Comparison of ENCODE assay signal across 23 mouse cellular contexts in the genomic region with DNA sequence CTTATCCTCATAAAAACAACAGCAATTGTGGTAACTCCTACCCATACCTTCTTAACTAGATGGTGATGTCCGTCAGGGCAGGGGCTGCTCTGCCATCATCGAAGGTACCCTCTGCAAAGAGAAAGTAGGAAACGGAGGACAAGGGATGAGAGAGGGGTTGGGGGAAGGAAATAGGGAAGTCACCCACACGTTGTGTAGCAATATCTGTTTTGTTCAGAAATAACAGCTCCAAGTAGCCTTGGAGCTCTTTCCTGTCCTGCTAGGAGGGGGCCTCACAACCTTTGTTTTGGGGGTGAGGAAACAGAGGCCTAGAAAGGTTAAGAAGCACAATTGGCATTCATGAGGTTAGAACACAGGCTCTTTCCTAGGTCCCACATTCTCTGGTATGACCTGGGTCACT. TPM values are rescaled to one million over a fixed set of nuclear protein-coding genes. Genes with fewer than 3 reads are reported as not detected.
DNase-seq lines count a peak whose midpoint lies in the region; ATAC-seq lines count a peak whose summit lies in the region.
"Had no signal": no experiment of that assay in that cellular context is flagged by ENCODE, and none has a peak within 500 bp of the region (broad histone marks: within the 10 kb centered on the region; RNA-seq: fewer than 3 reads in every experiment).

No protein-coding gene starts in this region.

- H3K4me1 ChIP-seq in liver, embryonic 15.5 days (replicated peaks), result no peaks in the 10 kb centered on the region
- no peaks in the 10 kb centered on the region for H3K4me1 ChIP-seq in liver, embryonic 11.5 days (replicated peaks; ENCODE audit: control insufficient read depth, insufficient read depth, low read length)
- H3K4me1 ChIP-seq: hindbrain, embryonic 12.5 days had no signal

- WGBS in liver, embryonic 15.5 days (ENCODE audit: insufficient replicate concordance), result 28% methylated on average over 4 of the region's 4 CpGs
- 56% methylated on average over 4 of the region's 4 CpGs for WGBS in liver, embryonic 11.5 days

- intact Hi-C loops in gastrocnemius, postnatal 14 days (cut with DNase I; ENCODE audit: low total_unique reads), result no loop called here

- H3K4me2 ChIP-seq in liver, embryonic 15.5 days, result peak overlapping the region; percentile 3; the same call in 1 of the 2 replicates
- H3K4me2 ChIP-seq in liver, embryonic 11.5 days, result no peak overlapping the region
- H3K4me2 ChIP-seq: embryonic facial prominence, embryonic 15.5 days; heart, embryonic 12.5 days; hindbrain, embryonic 12.5 days had no signal

- H3K4me3 ChIP-seq in liver, embryonic 15.5 days (replicated peaks), result no peak overlapping the region
- H3K4me3 ChIP-seq in liver, embryonic 11.5 days (ENCODE audit: low read depth, low read length), result no peak overlapping the region
- H3K4me3 ChIP-seq: embryonic facial prominence, embryonic 15.5 days; erythroblast, embryonic 14.5 days; forebrain, embryonic 10.5 days; heart, embryonic 12.5 days; hindbrain, embryonic 12.5 days had no signal

- no peaks in the 10 kb centered on the region for H3K9me3 ChIP-seq in liver, embryonic 15.5 days (replicated peaks)
- no peaks in the 10 kb centered on the region for H3K9me3 ChIP-seq in liver, embryonic 11.5 days (ENCODE audit: control insufficient read depth, low read length)
- H3K9me3 ChIP-seq: embryonic facial prominence, embryonic 15.5 days; forebrain, embryonic 10.5 days; G1E; heart, embryonic 12.5 days; hindbrain, embryonic 12.5 days had no signal

- ATAC-seq in liver, embryonic 15.5 days (ENCODE audit: insufficient read depth), result no peak
- no peak for ATAC-seq in liver, embryonic 11.5 days (replicated peaks; ENCODE audit: low FRiP score)
- ATAC-seq in hematopoietic stem cell, adult 5-6 weeks (replicated peaks in 1 of 2; ENCODE audit: insufficient read depth in 1 of 2, low FRiP score in 2 of 2, low TSS enrichment in 1 of 2, low read depth in 1 of 2, poor library complexity in 2 of 2, severe bottlenecking in 2 of 2), result peak; percentile 55 to 58; a peak in 3 of 4 replicates
- peak; percentile 79 for ATAC-seq in megakaryocyte progenitor cell, adult 5-6 weeks (replicated peaks; ENCODE audit: poor library complexity)
- ATAC-seq: forebrain, embryonic 14.5 days; hindbrain, embryonic 16.5 days; inflammation-experienced regulatory T-cells, adult 6 months had no signal

- DNase-seq in liver, embryonic 11.5 days (ENCODE audit: low spot score), result no peak
- DNase-seq in gastrocnemius, postnatal 4 days (ENCODE audit: low spot score in 2 of 2), result no peak
- no peak for DNase-seq in gastrocnemius, postnatal 14 days
- DNase-seq in kidney, adult 11 months, result no peak
- DNase-seq: adrenal gland, postnatal 10 days; B cell, adult 2 months; cerebellum, adult 2 months; cerebellum, postnatal 10 days; embryo, embryonic 11 days; heart, postnatal 36 days had no signal

- H3K9ac ChIP-seq in liver, embryonic 15.5 days, result no peak overlapping the region
- H3K9ac ChIP-seq in liver, embryonic 11.5 days (ENCODE audit: low read depth, low read length), result no peak overlapping the region
- H3K9ac ChIP-seq: embryonic facial prominence, embryonic 15.5 days; heart, embryonic 12.5 days; hindbrain, embryonic 12.5 days had no signal

- H3K27ac ChIP-seq in liver, embryonic 15.5 days (replicated peaks), result 0 out of 2 replicates have a peak overlapping the region, but pooled peaks have one; percentile 20
- no peak overlapping the region for H3K27ac ChIP-seq in liver, embryonic 11.5 days (ENCODE audit: low read depth, low read length)
- H3K27ac ChIP-seq: embryonic facial prominence, embryonic 15.5 days; forebrain, embryonic 10.5 days; hindbrain, embryonic 12.5 days had no signal

- H3K36me3 ChIP-seq in liver, embryonic 15.5 days (replicated peaks), result no peaks in the 10 kb centered on the region
- H3K36me3 ChIP-seq in liver, embryonic 11.5 days (ENCODE audit: control insufficient read depth, insufficient read depth, low read length), result no peaks in the 10 kb centered on the region
- H3K36me3 ChIP-seq: embryonic facial prominence, embryonic 15.5 days; forebrain, embryonic 10.5 days; G1E; heart, embryonic 12.5 days; hindbrain, embryonic 12.5 days had no signal

- no peaks in the 10 kb centered on the region for H3K27me3 ChIP-seq in liver, embryonic 15.5 days
- no peaks in the 10 kb centered on the region for H3K27me3 ChIP-seq in liver, embryonic 11.5 days (replicated peaks; ENCODE audit: control insufficient read depth, insufficient read depth, low read length)
- H3K27me3 ChIP-seq: embryonic facial prominence, embryonic 15.5 days; heart, embryonic 12.5 days had no signal

RNA-seq across cellular contexts. Expression of a gene that starts 39.3 kb away (rescaled TPM):
- 15.2 and 16.2 TPM in 2 replicates for polyA plus RNA-seq in liver, embryonic 15.5 days (2015; fragmentation: Nextera tagmentation; extraction: Ambion mirVana)
- polyA plus RNA-seq in liver, embryonic 11.5 days (2014; fragmentation: Nextera tagmentation; extraction: Ambion mirVana), result 1.7 and 2.0 TPM in 2 replicates
- total RNA-seq in hematopoietic stem cell, adult 5-6 weeks (2017), result not detected in 2 replicates
- total RNA-seq in megakaryocyte progenitor cell, adult 5-6 weeks (2015), result 0.30 TPM in 1 of 2 replicates, not detected in the other
- 0.03 TPM in 1 of 2 replicates, not detected in the other for total RNA-seq in megakaryocyte progenitor cell, adult 5-6 weeks (2017)
- total RNA-seq in gastrocnemius, postnatal 4 days (2021), result under 1 TPM; 0.76 to 0.88 TPM
- under 1 TPM in 1 of 2 experiments, not detected in 1; 0.16 TPM for total RNA-seq in gastrocnemius, postnatal 14 days (2021)
- polyA plus RNA-seq: CD4-positive, CD25-positive, alpha-beta regulatory T cell, adult 4 months; erythroblast, embryonic 14.5 days; G1E; inflammation-experienced regulatory T-cells, adult 6 months had no signal

Comparison
In these comparisons a context has a peak if more than half of its experiments do, and no peak if none do; other contexts are left out.
1. ATAC-seq: peak in hematopoietic stem cell, adult 5-6 weeks (2 of 2) and megakaryocyte progenitor cell, adult 5-6 weeks (single experiment); none in liver, embryonic 15.5 days (single experiment) and liver, embryonic 11.5 days (single experiment).